Mouse (Mus musculus) spleen, adult 2 months (tissue): ENCODE measurements around the gene Wdcp. TPM values are rescaled to one million over a fixed set of nuclear protein-coding genes. Genes with fewer than 3 reads are reported as not detected.
"Not testable (repeated sequence)": the region's sequence is repeated elsewhere in the genome, so short reads cannot be mapped to it uniquely, and the experiment has no call there.

Experiments
- DNase-seq, 2 experiments: peaks; one replicate each; pipeline versions ENCODE4 v3.0.0 to v3.0.0-alpha.2; 2012 to 2021; ENCODE audit warnings: low spot score in 2 of 2, low read depth in 1 of 2
- H3K27ac ChIP-seq: fragments of 200-500 bp; 2 replicates; pipeline ENCODE4 v1.5.1; 2012; ENCODE audit warnings: low read length, inconsistent platforms; ENCODE audit not compliant: insufficient read depth
- H3K27me3 ChIP-seq: fragments of 200-500 bp; 2 replicates; pipeline ENCODE4 v1.6.1; 2012; ENCODE audit warnings: mild to moderate bottlenecking, moderate library complexity, low read length, inconsistent platforms; ENCODE audit not compliant: control insufficient read depth, insufficient read depth
- H3K36me3 ChIP-seq: fragments of 200-500 bp; 2 replicates; pipeline ENCODE4 v1.6.1; 2012; ENCODE audit warnings: mild to moderate bottlenecking, low read length, inconsistent platforms; ENCODE audit not compliant: control insufficient read depth, insufficient read depth
- H3K4me1 ChIP-seq: fragments of 200-500 bp; 2 replicates; pipeline ENCODE4 v1.6.1; 2011; ENCODE audit warnings: inconsistent platforms; ENCODE audit not compliant: control insufficient read depth, insufficient read depth, insufficient read length
- H3K4me3 ChIP-seq: fragments of 200-500 bp; 2 replicates; pipeline ENCODE4 v1.5.1; 2011; ENCODE audit warnings: mild to moderate bottlenecking, inconsistent platforms; ENCODE audit not compliant: insufficient read depth, insufficient read length; ENCODE audit errors: extremely low read depth
- CTCF ChIP-seq: fragments of 200-500 bp; IDR thresholded peaks from 2 replicates; pipeline ENCODE4 v1.5.1; 2011; ENCODE audit warnings: mild to moderate bottlenecking, inconsistent platforms; ENCODE audit not compliant: insufficient read depth, insufficient read length, insufficient replicate concordance; ENCODE audit errors: extremely low read depth
- POLR2A ChIP-seq: fragments of 200-500 bp; IDR thresholded peaks from 2 replicates; pipeline ENCODE4 v1.6.1; 2011; ENCODE audit warnings: low read depth, low read length, inconsistent platforms
- WGBS: fragments of 180-500 bp; shearing (Covaris S2); methylation state at CpG from one replicate; pipeline ENCODE4 v1.1.7; 2018; 5-methylcytosine and 5-hydroxymethylcytosine counted together
- polyA plus RNA-seq: library from polyadenylated mRNA; depleted of rRNA; stranded (reverse); fragments of >200 nt; gene quantifications from 2 replicates; pipeline ENCODE4 v1.2.3, GENCODE M21; 2012; rRNA removed

Gene Wdcp
- 4.8 and 5.5 TPM in 2 replicates for polyA plus RNA-seq

- peaks cover 6% of the 10 kb centered on the region for H3K27me3 ChIP-seq
- H3K4me1 ChIP-seq, result peaks cover 6% of the 10 kb centered on the region
- TF ChIP-seq POLR2A (no peak; the same call in 1 of the 2 replicates), CTCF (no peak)
- H3K4me3 ChIP-seq, result peak within 1 kb of the TSS; percentile 88
- no peaks in the 10 kb centered on the region for H3K36me3 ChIP-seq
- DNase-seq, result peak; percentile 65 to 85
- WGBS, result 1% methylated on average over 30 of the region's 30 CpGs
- H3K27ac ChIP-seq, result peak within 1 kb of the TSS; percentile 38; the same call in 1 of the 2 replicates
Measured at GRCm38 (mm10) chr12:4842890-4843597, at the start of gene Wdcp. TSS of gene Wdcp (plus strand) at chr12:4843303.

GRCm38 (mm10) chr12:4793718-4794117 is 49.4 kb upstream of the Wdcp start:
- Histone ChIP-seq H3K4me1 (no peaks in the 10 kb centered on the region), H3K4me3 (no peak overlapping the region), H3K27ac (no peak overlapping the region), H3K36me3 (no peaks in the 10 kb centered on the region), H3K27me3 (no peaks in the 10 kb centered on the region)
- TF ChIP-seq POLR2A (no peak), CTCF (no peak)
- 67% methylated on average over 1 of the region's 1 CpGs for WGBS
- DNase-seq, result no peak

- not testable (repeated sequence) for H3K27me3 ChIP-seq, H3K36me3 ChIP-seq, H3K4me3 ChIP-seq, DNase-seq, H3K4me1 ChIP-seq, H3K27ac ChIP-seq
- WGBS, result 79% methylated on average over 6 of the region's 6 CpGs
Measured at GRCm38 (mm10) chr12:4797471-4797870, 45.6 kb upstream of the Wdcp start.

- TF ChIP-seq CTCF (no peak), POLR2A (no peak)
- WGBS, result 86% methylated on average over 4 of the region's 4 CpGs
- no peaks in the 10 kb centered on the region for H3K36me3 ChIP-seq
- DNase-seq, result no peak
- H3K27ac ChIP-seq, result no peak overlapping the region
- H3K4me3 ChIP-seq, result no peak overlapping the region
- H3K4me1 ChIP-seq, result no peaks in the 10 kb centered on the region
- H3K27me3 ChIP-seq, result no peaks in the 10 kb centered on the region
Measured at GRCm38 (mm10) chr12:4811036-4811435, 32.1 kb upstream of the Wdcp start.

GRCm38 (mm10) chr12:4811705-4812104 is 31.4 kb upstream of the Wdcp start:
- no peaks in the 10 kb centered on the region for H3K27me3 ChIP-seq
- no peak overlapping the region for H3K27ac ChIP-seq
- no peak overlapping the region for H3K4me3 ChIP-seq
- no peak for DNase-seq
- H3K4me1 ChIP-seq, result no peaks in the 10 kb centered on the region
- WGBS, result 77% methylated on average over 3 of the region's 3 CpGs
- TF ChIP-seq CTCF (no peak), POLR2A (no peak)
- H3K36me3 ChIP-seq, result no peaks in the 10 kb centered on the region

GRCm38 (mm10) chr12:4813636-4814035 is 29.5 kb upstream of the Wdcp start:
- Histone ChIP-seq H3K27me3 (no peaks in the 10 kb centered on the region), H3K36me3 (no peaks in the 10 kb centered on the region), H3K4me1 (peaks cover 2% of the 10 kb centered on the region; the same call in 1 of the 2 replicates), H3K27ac (no peak overlapping the region), H3K4me3 (no peak overlapping the region)
- 91% methylated on average over 4 of the region's 4 CpGs for WGBS
- DNase-seq, result no peak
- TF ChIP-seq POLR2A (no peak), CTCF (no peak)

- H3K4me1 ChIP-seq, result peaks cover 2% of the 10 kb centered on the region; the same call in 1 of the 2 replicates
- peak overlapping the region; percentile 78 for H3K4me3 ChIP-seq
- no peak for DNase-seq
- peak overlapping the region; percentile 71 for H3K27ac ChIP-seq
- H3K27me3 ChIP-seq, result no peaks in the 10 kb centered on the region
- 8% methylated on average over 24 of the region's 24 CpGs for WGBS
- no peak for TF ChIP-seq POLR2A
- no peak for TF ChIP-seq CTCF
- peaks cover 7% of the 10 kb centered on the region for H3K36me3 ChIP-seq
Measured at GRCm38 (mm10) chr12:4816680-4817360, 26.3 kb upstream of the Wdcp start.
